Comparison of ENCODE assay signal across 19 mouse cellular contexts in genomic region chr6:15465471-15465870, GRCm38 (mm10).
"Had no signal": no experiment of that assay in that cellular context is flagged by ENCODE, and none has a peak within 500 bp of the region (broad histone marks: within the 10 kb centered on the region; RNA-seq: fewer than 3 reads in every experiment).

No protein-coding gene starts in this region.

- H3K4me3 ChIP-seq: liver, embryonic 12.5 days; liver, embryonic 15.5 days; neural tube, embryonic 12.5 days; neural tube, embryonic 15.5 days; stomach, embryonic 15.5 days had no signal

- DNase-seq: kidney, postnatal 4 days; left cerebral cortex, postnatal 4 days; liver; lung, adult 2 months; lung, postnatal 14 days; lung, postnatal 4 days; midbrain, embryonic 14.5 days; right cerebral cortex, adult 18-20 months; right cerebral cortex, postnatal 14 days; right cerebral cortex, postnatal 4 days; thymus, postnatal 36 days had no signal

- H3K9ac ChIP-seq: liver, embryonic 12.5 days; liver, embryonic 15.5 days; neural tube, embryonic 12.5 days; neural tube, embryonic 15.5 days; stomach, embryonic 15.5 days had no signal

- H3K9me3 ChIP-seq: liver, embryonic 12.5 days; liver, embryonic 15.5 days; neural tube, embryonic 12.5 days; neural tube, embryonic 15.5 days; stomach, embryonic 15.5 days had no signal

- ATAC-seq: intestine, postnatal 0 days; liver, embryonic 12.5 days had no signal

- H3K4me1 ChIP-seq: liver, embryonic 12.5 days; liver, embryonic 15.5 days; neural tube, embryonic 12.5 days; neural tube, embryonic 15.5 days; stomach, embryonic 15.5 days had no signal

- H3K27ac ChIP-seq: kidney, postnatal 0 days; liver, embryonic 12.5 days; liver, embryonic 15.5 days; neural tube, embryonic 12.5 days; neural tube, embryonic 15.5 days; stomach, embryonic 15.5 days had no signal

- H3K36me3 ChIP-seq: liver, embryonic 12.5 days; liver, embryonic 15.5 days; neural tube, embryonic 12.5 days; neural tube, embryonic 15.5 days; stomach, embryonic 15.5 days had no signal

- H3K27me3 ChIP-seq: liver, embryonic 12.5 days; liver, embryonic 15.5 days; neural tube, embryonic 12.5 days; neural tube, embryonic 15.5 days; stomach, embryonic 15.5 days had no signal

- H3K4me2 ChIP-seq: liver, embryonic 12.5 days; liver, embryonic 15.5 days; midbrain, embryonic 11.5 days; neural tube, embryonic 12.5 days; neural tube, embryonic 15.5 days; stomach, embryonic 15.5 days had no signal
